Comparison of ENCODE assay signal across 17 mouse cellular contexts in genomic region chr4:10691086-10691485, GRCm38 (mm10).
DNase-seq lines count a peak whose midpoint lies in the region; ATAC-seq lines count a peak whose summit lies in the region.
"Had no signal": no experiment of that assay in that cellular context is flagged by ENCODE, and none has a peak within 500 bp of the region (broad histone marks: within the 10 kb centered on the region; RNA-seq: fewer than 3 reads in every experiment).

No protein-coding gene starts in this region.

- no peak overlapping the region; the same call in 1 of the 2 replicates for H3K27ac ChIP-seq in embryonic facial prominence, embryonic 14.5 days (replicated peaks; ENCODE audit: low read depth, low read length)
- 0 out of 2 replicates have a peak overlapping the region, but pooled peaks have one; percentile 35 for H3K27ac ChIP-seq in limb, embryonic 12.5 days
- no peak overlapping the region for H3K27ac ChIP-seq in forebrain, embryonic 12.5 days
- H3K27ac ChIP-seq: hindbrain, embryonic 10.5 days; hindbrain, embryonic 14.5 days had no signal

- no peaks in the 10 kb centered on the region for H3K9me3 ChIP-seq in embryonic facial prominence, embryonic 14.5 days (ENCODE audit: control insufficient read depth, low read length)
- H3K9me3 ChIP-seq in limb, embryonic 12.5 days, result no peaks in the 10 kb centered on the region
- no peaks in the 10 kb centered on the region for H3K9me3 ChIP-seq in forebrain, embryonic 12.5 days
- H3K9me3 ChIP-seq: heart, embryonic 12.5 days had no signal

- no peak overlapping the region for H3K4me3 ChIP-seq in embryonic facial prominence, embryonic 14.5 days (ENCODE audit: low read depth, low read length)
- no peak overlapping the region for H3K4me3 ChIP-seq in limb, embryonic 12.5 days (replicated peaks)
- no peak overlapping the region for H3K4me3 ChIP-seq in forebrain, embryonic 12.5 days (replicated peaks)
- H3K4me3 ChIP-seq: heart, embryonic 12.5 days; hindbrain, embryonic 10.5 days had no signal

- H3K36me3 ChIP-seq in embryonic facial prominence, embryonic 14.5 days (ENCODE audit: control insufficient read depth, insufficient read depth, low read length), result no peaks in the 10 kb centered on the region
- no peaks in the 10 kb centered on the region for H3K36me3 ChIP-seq in limb, embryonic 12.5 days
- H3K36me3 ChIP-seq in forebrain, embryonic 12.5 days (replicated peaks), result no peaks in the 10 kb centered on the region
- H3K36me3 ChIP-seq: heart, embryonic 12.5 days; hindbrain, embryonic 10.5 days had no signal

- no peaks in the 10 kb centered on the region; the same call in 1 of the 2 replicates for H3K4me1 ChIP-seq in embryonic facial prominence, embryonic 14.5 days (ENCODE audit: control insufficient read depth, insufficient read depth, low read length)
- H3K4me1 ChIP-seq in limb, embryonic 12.5 days (replicated peaks), result peaks cover 17% of the 10 kb centered on the region
- no peaks in the 10 kb centered on the region for H3K4me1 ChIP-seq in forebrain, embryonic 12.5 days
- H3K4me1 ChIP-seq: heart, embryonic 12.5 days; hindbrain, embryonic 10.5 days had no signal

- peak; percentile 71 for DNase-seq in heart, adult 11 months
- DNase-seq in heart, adult 18-20 months, result no peak
- peak; percentile 53 for DNase-seq in embryonic facial prominence, embryonic 14.5 days (ENCODE audit: low spot score)
- DNase-seq in lung, postnatal 4 days, result no peak
- no peak for DNase-seq in frontal cortex, postnatal 10 days (ENCODE audit: low spot score in 2 of 2)
- DNase-seq: adrenal gland, adult 8-10 months; adrenal gland, postnatal 36 days; gastrocnemius, postnatal 10 days had no signal

- ATAC-seq in embryonic facial prominence, embryonic 14.5 days (ENCODE audit: low read depth), result no peak
- no peak for ATAC-seq in limb, embryonic 12.5 days (ENCODE audit: insufficient number of reproducible peaks, insufficient read depth, low FRiP score, low TSS enrichment, low read depth)
- no peak for ATAC-seq in forebrain, embryonic 12.5 days (ENCODE audit: low FRiP score)
- ATAC-seq: forebrain, embryonic 14.5 days; intestine, embryonic 16.5 days; Patski had no signal

- WGBS in embryonic facial prominence, embryonic 14.5 days, result 34% methylated on average over 9 of the region's 9 CpGs
- 20% methylated on average over 9 of the region's 9 CpGs for WGBS in limb, embryonic 12.5 days
- 76% methylated on average over 9 of the region's 9 CpGs for WGBS in forebrain, embryonic 12.5 days

- H3K9ac ChIP-seq in embryonic facial prominence, embryonic 14.5 days (ENCODE audit: low read depth, low read length), result no peak overlapping the region
- no peak overlapping the region for H3K9ac ChIP-seq in limb, embryonic 12.5 days (replicated peaks)
- no peak overlapping the region for H3K9ac ChIP-seq in forebrain, embryonic 12.5 days
- H3K9ac ChIP-seq: heart, embryonic 12.5 days; hindbrain, embryonic 14.5 days had no signal

- no peak overlapping the region for H3K4me2 ChIP-seq in embryonic facial prominence, embryonic 14.5 days (ENCODE audit: low read depth, low read length)
- H3K4me2 ChIP-seq in limb, embryonic 12.5 days, result peak overlapping the region; percentile 17; the same call in 1 of the 2 replicates
- no peak overlapping the region for H3K4me2 ChIP-seq in forebrain, embryonic 12.5 days
- H3K4me2 ChIP-seq: heart, embryonic 12.5 days; hindbrain, embryonic 14.5 days had no signal

- no peaks in the 10 kb centered on the region for H3K27me3 ChIP-seq in embryonic facial prominence, embryonic 14.5 days (replicated peaks; ENCODE audit: control insufficient read depth, insufficient read depth, low read length)
- no peaks in the 10 kb centered on the region; the same call in 1 of the 2 replicates for H3K27me3 ChIP-seq in limb, embryonic 12.5 days
- H3K27me3 ChIP-seq in forebrain, embryonic 12.5 days, result no peaks in the 10 kb centered on the region
- H3K27me3 ChIP-seq: CH12.LX, Patski had no signal

Comparison
In these comparisons a context has a peak if more than half of its experiments do, and no peak if none do; other contexts are left out.
1. DNase-seq: peak in heart, adult 11 months (single experiment) and embryonic facial prominence, embryonic 14.5 days (single experiment); none in heart, adult 18-20 months (0 of 2), lung, postnatal 4 days (0 of 2) and frontal cortex, postnatal 10 days (0 of 2).